Mouse (Mus musculus): Measurements from ENCODE around the gene Erbb4.

Gene Erbb4

GRCm38 (mm10) chr1:69024858-69025257 lies 83.0 kb downstream of the Erbb4 start:
- DNase-seq (ENCODE audit: low spot score in 2 of 2): no peak

DNA sequence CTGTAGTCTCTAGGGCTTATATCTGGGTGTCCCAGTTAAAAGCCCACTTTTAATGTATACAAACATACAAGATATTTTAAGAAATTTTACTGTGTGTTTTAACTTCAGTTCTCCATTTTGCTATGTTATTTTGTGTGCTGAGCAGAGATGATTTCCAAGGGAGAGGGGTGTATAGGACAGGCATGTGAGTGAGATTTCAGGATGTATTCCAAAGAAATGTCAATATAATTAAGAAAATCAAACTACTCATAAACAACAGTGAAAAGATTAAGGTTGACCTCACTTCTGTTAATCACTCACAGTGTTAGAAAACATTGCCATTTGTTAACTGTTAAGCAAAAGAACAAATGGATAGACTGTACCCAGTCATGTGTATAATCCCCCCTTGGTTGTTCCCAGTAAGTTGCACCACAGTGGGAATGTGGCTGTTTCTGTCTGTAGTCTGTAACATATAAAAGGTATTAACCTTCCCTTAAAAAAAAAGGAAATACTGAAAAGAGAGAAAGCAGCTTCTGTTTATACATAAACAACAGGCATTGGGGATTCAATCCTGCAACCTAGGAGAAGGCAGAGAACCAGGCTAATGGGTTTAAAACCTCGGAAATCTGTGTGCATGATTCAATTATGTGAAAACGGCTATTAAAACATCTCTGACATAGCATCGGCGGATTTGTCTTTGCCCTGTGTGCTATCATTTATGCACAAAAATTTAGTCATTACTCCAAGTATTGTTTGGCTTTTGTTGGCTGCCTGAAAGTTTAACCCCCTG lies 84.5 kb downstream of the Erbb4 start:
- DNase-seq (ENCODE audit: low spot score in 2 of 2): no peak

DNA sequence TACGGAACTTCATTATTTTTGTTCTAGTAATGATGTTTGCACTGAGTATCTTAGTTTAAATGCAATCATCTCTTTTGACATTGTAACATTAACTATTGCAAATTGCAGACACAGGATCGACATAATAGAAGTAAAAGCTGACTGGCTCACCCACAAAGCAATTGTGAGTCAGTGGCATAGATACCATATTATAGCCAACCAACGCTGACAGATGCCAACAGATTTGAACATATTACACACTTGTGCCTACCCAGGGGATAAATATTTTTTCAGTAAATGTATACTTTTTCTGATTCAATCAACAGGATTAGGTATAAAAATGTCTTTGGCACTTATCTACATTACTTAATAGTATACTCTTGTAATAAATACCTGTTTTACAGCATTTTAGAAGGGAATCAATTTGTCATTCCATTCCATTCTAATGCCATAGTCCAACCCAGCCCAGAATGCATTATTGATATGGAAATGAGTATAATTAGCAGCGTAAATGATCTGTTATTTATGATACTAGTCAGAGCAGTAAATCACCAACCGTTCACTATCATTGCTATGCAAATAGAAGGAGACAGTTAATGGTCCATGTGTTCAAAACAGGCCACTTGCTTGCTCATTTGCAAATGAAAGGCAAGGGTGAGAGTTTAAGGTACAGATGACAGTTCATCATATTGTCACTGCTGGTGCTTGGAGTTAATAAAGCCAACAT lies 97.9 kb downstream of the Erbb4 start:
- DNase-seq (ENCODE audit: low spot score in 2 of 2): no peak

DNA sequence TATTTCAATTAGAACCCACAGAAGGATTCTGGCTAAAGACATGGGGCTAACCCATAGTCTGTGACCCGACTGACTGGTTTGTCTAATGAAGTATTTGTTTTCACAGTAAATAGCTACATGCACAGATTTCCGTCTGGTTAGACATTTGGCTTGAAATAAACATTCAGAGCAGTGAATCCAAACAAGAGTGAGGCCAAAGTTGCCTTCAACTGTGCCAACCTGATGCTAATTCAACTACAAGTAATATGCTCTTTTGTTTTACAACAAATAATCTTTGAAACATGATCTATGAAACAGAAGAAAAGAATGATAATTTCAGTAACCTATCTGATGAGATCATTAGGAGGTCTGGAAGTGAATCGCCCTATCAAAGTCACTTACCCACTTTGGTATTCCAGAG lies 106.5 kb downstream of the Erbb4 start:
- no peak for DNase-seq (ENCODE audit: low spot score in 2 of 2)

DNA sequence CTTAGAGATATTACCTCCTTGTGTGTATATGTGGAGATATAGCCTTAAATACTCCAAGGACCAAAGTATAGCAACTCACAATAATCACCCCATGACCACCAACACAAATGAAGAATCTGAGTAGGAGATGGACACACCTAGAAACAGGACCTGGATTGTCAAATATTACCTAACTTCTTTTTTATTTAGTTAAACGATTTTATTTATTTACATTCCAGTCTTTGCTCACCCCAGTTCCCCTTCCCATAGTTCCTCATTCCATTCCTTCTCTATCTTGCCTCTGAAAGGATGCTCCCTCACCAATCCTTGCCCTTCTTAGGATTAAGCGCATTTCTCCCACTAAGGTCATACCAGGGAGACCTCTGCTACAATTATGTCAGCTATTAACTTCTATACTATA lies 128.6 kb downstream of the Erbb4 start:
- DNase-seq (ENCODE audit: low spot score in 2 of 2): no peak

GRCm38 (mm10) chr1:68978571-68978970 lies 129.3 kb downstream of the Erbb4 start:
- no peak for DNase-seq (ENCODE audit: low spot score in 2 of 2)

GRCm38 (mm10) chr1:68973355-68974127 lies 134.3 kb downstream of the Erbb4 start:
- no peak for DNase-seq (ENCODE audit: low spot score in 2 of 2)

DNA sequence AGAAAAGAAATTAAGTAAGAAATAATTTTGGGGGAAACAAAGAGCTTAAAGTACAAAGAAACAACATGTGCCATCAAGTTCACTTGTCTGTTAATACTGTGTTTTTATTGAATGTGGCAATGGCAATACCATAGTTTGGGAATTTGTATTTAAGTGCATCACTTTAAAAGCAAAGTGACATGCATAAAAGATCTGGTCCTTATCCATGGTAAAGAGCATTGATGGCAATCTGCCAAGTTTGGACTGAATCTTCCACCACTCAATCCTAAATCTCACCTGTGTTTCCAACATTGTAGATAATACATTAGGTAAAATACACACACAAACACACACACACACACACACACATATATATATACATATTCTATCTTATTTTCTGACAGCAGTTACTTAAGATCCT lies 143.7 kb downstream of the Erbb4 start:
- no peak for DNase-seq (ENCODE audit: low spot score in 2 of 2)

- DNase-seq (ENCODE audit: low spot score in 2 of 2): no peak
These were observed 146.3 kb downstream of the Erbb4 start for GRCm38 (mm10) chr1:68961365-68962116.

- DNase-seq (ENCODE audit: low spot score in 2 of 2): no peak
These were observed 150.9 kb downstream of the Erbb4 start for GRCm38 (mm10) chr1:68956766-68957533.

GRCm38 (mm10) chr1:68955482-68955881 lies 152.4 kb downstream of the Erbb4 start:
- DNase-seq (ENCODE audit: low spot score in 2 of 2): no peak

- DNase-seq (ENCODE audit: low spot score in 2 of 2): no peak
These were observed 164.7 kb downstream of the Erbb4 start for GRCm38 (mm10) chr1:68943141-68943540.

DNA sequence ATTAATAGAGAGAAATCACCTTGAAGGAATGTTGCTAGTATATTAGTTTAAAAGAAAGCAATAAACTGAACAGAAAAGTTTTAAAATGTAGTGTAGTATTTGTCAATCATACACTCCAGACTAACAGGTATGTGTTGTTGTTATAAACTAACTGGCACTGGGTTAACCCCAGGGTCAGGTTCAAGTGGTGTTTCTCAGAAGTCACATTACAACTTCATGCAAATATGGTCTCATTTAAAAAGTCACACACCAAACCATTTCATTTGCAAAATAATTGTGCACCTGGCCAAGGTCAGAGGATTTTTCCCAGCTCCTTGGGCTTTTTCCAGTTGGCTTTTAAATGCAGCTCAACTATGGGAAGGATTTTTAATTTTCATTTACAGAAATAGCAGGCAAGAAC lies 173.1 kb downstream of the Erbb4 start:
- DNase-seq (ENCODE audit: low spot score in 2 of 2): no peak

DNA sequence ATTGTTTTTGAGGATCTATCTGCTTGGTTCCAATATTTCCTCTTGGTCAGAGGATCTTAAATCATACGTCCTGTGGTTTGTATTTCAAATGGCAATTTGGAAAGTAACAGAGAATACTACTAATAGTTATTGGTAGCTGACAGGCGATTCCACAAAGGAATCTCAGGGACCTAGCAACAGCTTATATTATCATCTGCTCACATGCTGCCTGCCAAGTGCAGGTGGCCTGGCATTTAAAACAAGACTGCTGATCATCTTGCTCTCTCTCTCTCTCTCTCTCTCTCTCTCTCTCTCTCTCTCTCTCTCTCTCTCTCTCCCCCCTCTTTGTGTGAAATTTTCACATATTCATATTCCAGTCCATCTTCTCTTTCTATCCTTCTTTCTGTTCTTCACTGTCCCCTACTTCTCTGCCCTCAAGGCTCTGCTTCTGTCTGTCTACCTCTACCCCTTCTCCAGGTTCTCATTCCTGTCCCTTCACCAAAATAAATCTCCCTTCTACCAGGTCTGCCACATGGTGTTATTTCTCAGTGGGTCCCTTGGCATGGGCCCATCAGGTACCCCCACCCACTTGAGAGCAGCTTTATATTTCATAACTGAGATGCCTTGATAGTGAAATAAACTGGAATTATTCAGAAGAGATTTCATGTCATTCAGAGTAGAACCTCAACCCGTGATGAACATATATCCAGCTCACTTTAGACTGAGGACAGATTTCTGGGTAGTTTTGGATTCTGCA lies 174.4 kb downstream of the Erbb4 start:
- DNase-seq (ENCODE audit: low spot score in 2 of 2): no peak

DNA sequence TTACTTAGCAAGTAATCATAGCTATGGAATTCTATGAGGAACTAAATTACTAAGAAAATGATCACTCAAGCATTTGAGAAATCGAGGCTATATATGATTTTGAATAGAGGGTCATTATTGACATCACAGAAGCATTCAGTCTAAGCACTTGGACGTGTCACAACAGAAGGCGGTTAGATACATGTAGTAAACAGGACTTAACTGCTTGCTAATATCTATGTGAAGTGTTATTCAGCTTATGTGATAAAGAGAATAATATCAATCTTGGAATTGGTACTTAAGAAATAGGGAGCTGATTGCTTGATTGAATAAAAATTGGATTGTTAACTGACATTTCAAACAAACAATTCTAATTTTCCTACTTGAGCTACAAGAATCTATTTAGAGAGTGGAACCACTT lies 190.0 kb downstream of the Erbb4 start:
- DNase-seq (ENCODE audit: low spot score in 2 of 2): no peak

GRCm38 (mm10) chr1:68892041-68892440 lies 215.8 kb downstream of the Erbb4 start:
- no peak for DNase-seq (ENCODE audit: low spot score in 2 of 2)

GRCm38 (mm10) chr1:68886823-68887222 lies 221.0 kb downstream of the Erbb4 start:
- DNase-seq (ENCODE audit: low spot score in 2 of 2): no peak

DNA sequence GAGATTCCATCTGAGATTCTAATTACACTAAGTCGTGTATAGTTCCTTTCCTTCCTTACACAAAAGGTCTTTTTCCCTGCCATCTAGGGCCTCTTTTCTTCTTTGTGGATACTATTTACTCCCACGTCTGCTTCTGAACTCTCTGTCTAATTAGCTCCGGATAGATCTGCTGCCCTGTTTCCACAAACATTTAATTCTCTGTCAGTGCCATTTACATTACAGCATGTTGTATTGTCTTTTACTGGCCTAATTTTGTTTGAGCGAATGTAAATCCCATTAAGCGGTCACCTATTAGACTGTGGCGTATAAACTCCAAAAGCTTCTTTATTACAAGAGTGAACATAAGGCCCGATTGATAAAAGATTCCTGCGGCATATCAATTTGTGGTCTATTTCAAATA lies 232.9 kb downstream of the Erbb4 start:
- no peak for DNase-seq (ENCODE audit: low spot score in 2 of 2)

GRCm38 (mm10) chr1:68873635-68874020 lies 234.2 kb downstream of the Erbb4 start:
- DNase-seq (ENCODE audit: low spot score in 2 of 2): no peak

- DNase-seq (ENCODE audit: low spot score in 2 of 2): no peak
These were observed 234.8 kb downstream of the Erbb4 start for GRCm38 (mm10) chr1:68872976-68873634.
